Mouse (Mus musculus) C2C12 (cell line): ENCODE measurements at regions not wholly inside any gene's neighbourhood (a gene's known extent, or its start where the extent isn't known, plus 50 kb on each side); places are given as distances from the start of the nearest gene placed in this dataset.

ENCODE experiments used
- H3K27me3 ChIP-seq: one replicate; pipeline ENCODE4 v1.6.1; 2011; ENCODE audit not compliant: control insufficient read depth, insufficient read depth, insufficient read length
- H3K36me3 ChIP-seq: one replicate; pipeline ENCODE4 v1.6.1; 2011; ENCODE audit not compliant: control insufficient read depth, insufficient read depth
- H3K4me3 ChIP-seq: one replicate; pipeline ENCODE4 v1.5.1; 2011; ENCODE audit warnings: mild to moderate bottlenecking, control low read depth; ENCODE audit not compliant: poor library complexity, insufficient read depth, severe bottlenecking
- H3K79me2 ChIP-seq: one replicate; pipeline ENCODE4 v1.6.1; 2011; ENCODE audit not compliant: control insufficient read depth, insufficient read depth
- H3K79me3 ChIP-seq: one replicate; pipeline ENCODE4 v1.6.1; 2011; ENCODE audit warnings: low read depth, control low read depth
- H3ac ChIP-seq: one replicate; pipeline ENCODE3; 2011; ENCODE audit warnings: low read depth; ENCODE audit not compliant: control insufficient read depth, insufficient read length
- CEBPB ChIP-seq: IDR thresholded peaks from one replicate; pipeline ENCODE4 v1.6.1; 2011; ENCODE audit warnings: low read depth, mild to moderate bottlenecking, control low read depth, moderate library complexity
- CTCF ChIP-seq: IDR thresholded peaks from one replicate; pipeline ENCODE4 v1.5.1; 2011; ENCODE audit not compliant: control insufficient read depth, insufficient read depth, insufficient read length
- FOSL1 ChIP-seq: IDR thresholded peaks from one replicate; pipeline ENCODE4 v1.8.0; 2011; ENCODE audit warnings: mild to moderate bottlenecking, low read length; ENCODE audit not compliant: poor library complexity, insufficient read depth, severe bottlenecking
- MAX ChIP-seq: IDR thresholded peaks from one replicate; pipeline ENCODE4 v1.6.1; 2011; ENCODE audit warnings: mild to moderate bottlenecking, control low read depth
- MYOD1 ChIP-seq: IDR thresholded peaks from one replicate; pipeline ENCODE4 v1.6.1; 2011; ENCODE audit warnings: low read depth; ENCODE audit not compliant: control insufficient read depth, insufficient read length
- MYOG ChIP-seq: IDR thresholded peaks from one replicate; pipeline ENCODE4 v1.6.1; 2011; ENCODE audit not compliant: control insufficient read depth, insufficient read length; ENCODE audit errors: extremely low read depth
- USF1 ChIP-seq: IDR thresholded peaks from one replicate; pipeline ENCODE4 v1.6.1; 2011; ENCODE audit warnings: low read depth, mild to moderate bottlenecking, control low read depth, moderate library complexity

GRCm38 (mm10) chr13:71303956-71304355 is 462.3 kb upstream of the Adamts16 start:
- Histone ChIP-seq H3K79me2 (no peaks in the 10 kb centered on the region), H3K36me3 (no peaks in the 10 kb centered on the region), H3K4me3 (no peak overlapping the region), H3K79me3 (no peaks in the 10 kb centered on the region), H3ac (no peak overlapping the region), H3K27me3 (no peaks in the 10 kb centered on the region)
- TF ChIP-seq MYOG (no peak), MAX (no peak), CTCF (no peak), USF1 (no peak), FOSL1 (no peak), CEBPB (no peak), MYOD1 (no peak)

- Histone ChIP-seq H3K4me3 (no peak overlapping the region), H3ac (no peak overlapping the region), H3K36me3 (no peaks in the 10 kb centered on the region), H3K27me3 (no peaks in the 10 kb centered on the region), H3K79me2 (no peaks in the 10 kb centered on the region), H3K79me3 (no peaks in the 10 kb centered on the region)
- TF ChIP-seq MAX (no peak), MYOG (no peak), CEBPB (no peak)
These were observed 434.4 kb upstream of the Adamts16 start for GRCm38 (mm10) chr13:71275991-71276390.

GRCm38 (mm10) chr13:71274139-71274538 is 432.5 kb upstream of the Adamts16 start:
- no peak overlapping the region for H3K4me3 ChIP-seq
- H3K79me3 ChIP-seq = no peaks in the 10 kb centered on the region
- H3K36me3 ChIP-seq = no peaks in the 10 kb centered on the region
- H3ac ChIP-seq = no peak overlapping the region
- TF ChIP-seq MAX (no peak), FOSL1 (no peak), CEBPB (no peak), CTCF (no peak), USF1 (no peak), MYOG (no peak), MYOD1 (no peak)
- no peaks in the 10 kb centered on the region for H3K27me3 ChIP-seq
- no peaks in the 10 kb centered on the region for H3K79me2 ChIP-seq

- Histone ChIP-seq H3K27me3 (no peaks in the 10 kb centered on the region), H3K79me2 (no peaks in the 10 kb centered on the region), H3K79me3 (no peaks in the 10 kb centered on the region), H3K36me3 (no peaks in the 10 kb centered on the region), H3ac (no peak overlapping the region), H3K4me3 (no peak overlapping the region)
- TF ChIP-seq MYOD1 = no peak
- TF ChIP-seq MAX = no peak
- no peak for TF ChIP-seq CTCF
- TF ChIP-seq CEBPB = no peak
- no peak for TF ChIP-seq MYOG
- no peak for TF ChIP-seq FOSL1
- TF ChIP-seq USF1 = no peak
These were observed 431.9 kb upstream of the Adamts16 start for GRCm38 (mm10) chr13:71273485-71273884.

- no peaks in the 10 kb centered on the region for H3K27me3 ChIP-seq
- no peak overlapping the region for H3K4me3 ChIP-seq
- H3K36me3 ChIP-seq = no peaks in the 10 kb centered on the region
- no peaks in the 10 kb centered on the region for H3K79me2 ChIP-seq
- no peak for TF ChIP-seq CEBPB
- no peak for TF ChIP-seq FOSL1
- no peak for TF ChIP-seq MYOG
- no peak for TF ChIP-seq MAX
- TF ChIP-seq MYOD1 = no peak
- no peak for TF ChIP-seq USF1
- no peak for TF ChIP-seq CTCF
- H3ac ChIP-seq = no peak overlapping the region
- no peaks in the 10 kb centered on the region for H3K79me3 ChIP-seq
These were observed 431.5 kb upstream of the Adamts16 start for GRCm38 (mm10) chr13:71273067-71273466.

GRCm38 (mm10) chr13:71272431-71272830 is 430.8 kb upstream of the Adamts16 start:
- Histone ChIP-seq H3ac (no peak overlapping the region), H3K79me2 (no peaks in the 10 kb centered on the region), H3K36me3 (no peaks in the 10 kb centered on the region), H3K27me3 (no peaks in the 10 kb centered on the region), H3K79me3 (no peaks in the 10 kb centered on the region), H3K4me3 (no peak overlapping the region)
- no peak for TF ChIP-seq MYOD1
- TF ChIP-seq CEBPB = no peak
- TF ChIP-seq CTCF = no peak
- no peak for TF ChIP-seq MYOG
- no peak for TF ChIP-seq FOSL1
- no peak for TF ChIP-seq MAX
- no peak for TF ChIP-seq USF1
